Mouse (Mus musculus) spleen, postnatal 14 days (tissue): ENCODE data around the gene Olfr283.
"Not testable (repeated sequence)": the region's sequence is repeated elsewhere in the genome, so short reads cannot be mapped to it uniquely, and the experiment has no call there.

Source experiments
- DNase-seq, 2 experiments: peaks; one replicate each; pipeline ENCODE4 v3.0.0; 2021 to 2022; ENCODE audit warnings: low spot score in 2 of 2

Gene Olfr283

GRCm38 (mm10) chr15:98380846-98381245, at the start of gene Olfr283:
TSS of gene Olfr283 (minus strand) at chr15:98380946.
- DNase-seq = no peak

- no peak for DNase-seq
These were observed 44.4 kb upstream of the Olfr283 start for GRCm38 (mm10) chr15:98425188-98425587.

GRCm38 (mm10) chr15:98424753-98425152, 44.0 kb upstream of the Olfr283 start:
- no peak for DNase-seq

GRCm38 (mm10) chr15:98424326-98424725, 43.6 kb upstream of the Olfr283 start:
- no peak for DNase-seq

- DNase-seq = no peak
These were observed 40.2 kb upstream of the Olfr283 start for GRCm38 (mm10) chr15:98420897-98421296.

GRCm38 (mm10) chr15:98418096-98418495, 37.4 kb upstream of the Olfr283 start:
- no peak for DNase-seq

GRCm38 (mm10) chr15:98417285-98417684, 36.5 kb upstream of the Olfr283 start:
- not testable (repeated sequence) for DNase-seq

- DNase-seq = not testable (repeated sequence)
These were observed 36.1 kb upstream of the Olfr283 start for GRCm38 (mm10) chr15:98416802-98417201.

GRCm38 (mm10) chr15:98415996-98416395, 35.2 kb upstream of the Olfr283 start:
- DNase-seq = no peak

GRCm38 (mm10) chr15:98410249-98410648, 29.5 kb upstream of the Olfr283 start:
- no peak for DNase-seq

- DNase-seq = no peak
These were observed 28.9 kb upstream of the Olfr283 start for GRCm38 (mm10) chr15:98409635-98410034.

- DNase-seq = no peak
These were observed 27.8 kb upstream of the Olfr283 start for GRCm38 (mm10) chr15:98408406-98409060.

GRCm38 (mm10) chr15:98402356-98402755, 21.6 kb upstream of the Olfr283 start:
- DNase-seq = no peak

- DNase-seq = no peak
These were observed 16.4 kb upstream of the Olfr283 start for GRCm38 (mm10) chr15:98397136-98397535.

GRCm38 (mm10) chr15:98391903-98392187, 11.1 kb upstream of the Olfr283 start:
- no peak for DNase-seq

GRCm38 (mm10) chr15:98391081-98391902, 10.5 kb upstream of the Olfr283 start:
- DNase-seq = no peak

- peak in 1 of 2 experiments; percentile 29 for DNase-seq
These were observed 9.1 kb upstream of the Olfr283 start for GRCm38 (mm10) chr15:98389796-98390195.

- DNase-seq = no peak
These were observed 6.9 kb upstream of the Olfr283 start for GRCm38 (mm10) chr15:98387621-98388020.

GRCm38 (mm10) chr15:98378209-98378608, 2.5 kb downstream of the Olfr283 start:
- no peak for DNase-seq

GRCm38 (mm10) chr15:98340887-98341286, 39.9 kb downstream of the Olfr283 start, which contains the start of gene Olfr284:
TSS of gene Olfr284 (minus strand) at chr15:98340987.
- no peak for DNase-seq
